Mouse (Mus musculus): ENCODE results near the gene Tmem240. TPM values are rescaled to one million over a fixed set of nuclear protein-coding genes. Genes with fewer than 3 reads are reported as not detected.
A peak's percentile ranks its signal among the peaks of the same experiment; 100 is the strongest.
"Not testable (repeated sequence)": the region's sequence is repeated elsewhere in the genome, so short reads cannot be mapped to it uniquely, and the experiment has no call there.

Tmem240 gene
- 0.80 and 0.85 TPM in 2 replicates for polyA plus RNA-seq (2015; fragmentation: Nextera tagmentation; extraction: Ambion mirVana)

GRCm38 (mm10) chr4:155734350-155734941, at the start of gene Tmem240:
Gene Tmem240 (plus strand): TSS chr4:155734800.
- Histone ChIP-seq H3K9ac (peak within 1 kb of the TSS; percentile 75), H3K4me3 (replicated peaks) (peak within 1 kb of the TSS; percentile 86), H3K9me3 (no peaks in the 10 kb centered on the region), H3K4me1 (peaks cover 14% of the 10 kb centered on the region), H3K27ac (peak within 1 kb of the TSS; percentile 92), H3K4me2 (peak within 1 kb of the TSS; percentile 67), H3K36me3 (peaks cover 4% of the 10 kb centered on the region; the same call in 1 of the 2 replicates), H3K27me3 (replicated peaks) (no peaks in the 10 kb centered on the region)
- peak; percentile 87 for ATAC-seq (ENCODE audit: insufficient read depth, low FRiP score, low read depth)
- WGBS, result 1% methylated on average over 33 of the region's 35 CpGs

GRCm38 (mm10) chr4:155687764-155688163, 46.8 kb upstream of the Tmem240 start:
- ATAC-seq (ENCODE audit: insufficient read depth, low FRiP score, low read depth); H3K4me3 ChIP-seq (replicated peaks); H3K36me3 ChIP-seq; H3K9me3 ChIP-seq; H3K27me3 ChIP-seq (replicated peaks); H3K9ac ChIP-seq; H3K4me2 ChIP-seq; H3K4me1 ChIP-seq: not testable (repeated sequence)
- WGBS, result 68% methylated on average over 4 of the region's 4 CpGs
- H3K27ac ChIP-seq, result peak overlapping the region; percentile 33; the same call in 1 of the 2 replicates

- H3K27me3 ChIP-seq (replicated peaks), result 0 out of 2 replicates have a peak, but pooled peaks cover 8% of the 10 kb centered on the region
- ATAC-seq (ENCODE audit: insufficient read depth, low FRiP score, low read depth), result no peak
- H3K4me1 ChIP-seq, result peaks cover 12% of the 10 kb centered on the region
- H3K36me3 ChIP-seq, result no peaks in the 10 kb centered on the region
- no peaks in the 10 kb centered on the region for H3K9me3 ChIP-seq
- H3K9ac ChIP-seq, result no peak overlapping the region
- 80% methylated on average over 12 of the region's 12 CpGs for WGBS
- no peak overlapping the region for H3K27ac ChIP-seq
- H3K4me2 ChIP-seq, result no peak overlapping the region
- H3K4me3 ChIP-seq (replicated peaks), result no peak overlapping the region
These were observed 43.8 kb upstream of the Tmem240 start for GRCm38 (mm10) chr4:155690571-155691375.

GRCm38 (mm10) chr4:155692421-155692820, 42.2 kb upstream of the Tmem240 start:
- WGBS, result 94% methylated on average over 3 of the region's 3 CpGs

GRCm38 (mm10) chr4:155694111-155694481, 40.5 kb upstream of the Tmem240 start, which contains the start of gene Fndc10:
Gene Fndc10 (plus strand): TSS chr4:155694342.
- Histone ChIP-seq H3K9ac (peak within 1 kb of the TSS; percentile 71), H3K9me3 (no peaks in the 10 kb centered on the region), H3K27ac (peak within 1 kb of the TSS; percentile 51; the same call in 1 of the 2 replicates), H3K36me3 (no peaks in the 10 kb centered on the region), H3K4me2 (peak within 1 kb of the TSS; percentile 97), H3K4me3 (replicated peaks) (peak within 1 kb of the TSS; percentile 69), H3K4me1 (peaks cover 16% of the 10 kb centered on the region), H3K27me3 (replicated peaks) (0 out of 2 replicates have a peak, but pooled peaks cover 8% of the 10 kb centered on the region)
- WGBS, result 1% methylated on average over 21 of the region's 47 CpGs
- ATAC-seq (ENCODE audit: insufficient read depth, low FRiP score, low read depth), result peak; percentile 67; the same call in 1 of the 2 replicates

More at GRCm38 (mm10) chr4:155692421-155692820, 42.2 kb upstream of the Tmem240 start:
- Histone ChIP-seq H3K27ac (no peak overlapping the region), H3K4me2 (no peak overlapping the region), H3K4me3 (replicated peaks) (no peak overlapping the region), H3K27me3 (replicated peaks) (0 out of 2 replicates have a peak, but pooled peaks cover 8% of the 10 kb centered on the region), H3K4me1 (peaks cover 16% of the 10 kb centered on the region), H3K9me3 (no peaks in the 10 kb centered on the region), H3K9ac (no peak overlapping the region), H3K36me3 (no peaks in the 10 kb centered on the region)
- no peak for ATAC-seq (ENCODE audit: insufficient read depth, low FRiP score, low read depth)

GRCm38 (mm10) chr4:155694482-155695401, 39.9 kb upstream of the Tmem240 start:
- Histone ChIP-seq H3K9ac (peak overlapping the region; percentile 71), H3K4me1 (peaks cover 16% of the 10 kb centered on the region), H3K36me3 (no peaks in the 10 kb centered on the region), H3K4me3 (replicated peaks) (peak overlapping the region; percentile 69), H3K9me3 (no peaks in the 10 kb centered on the region), H3K27ac (peak overlapping the region; percentile 51; the same call in 1 of the 2 replicates), H3K4me2 (peak overlapping the region; percentile 97), H3K27me3 (replicated peaks) (0 out of 2 replicates have a peak, but pooled peaks cover 8% of the 10 kb centered on the region)
- 1% methylated on average over 77 of the region's 92 CpGs for WGBS
- peak; percentile 51; the same call in 1 of the 2 replicates for ATAC-seq (ENCODE audit: insufficient read depth, low FRiP score, low read depth)

GRCm38 (mm10) chr4:155695531-155696062, 39.0 kb upstream of the Tmem240 start:
- Histone ChIP-seq H3K4me3 (replicated peaks) (peak overlapping the region; percentile 69), H3K4me1 (peaks cover 16% of the 10 kb centered on the region), H3K36me3 (no peaks in the 10 kb centered on the region), H3K9ac (peak overlapping the region; percentile 71; the same call in 1 of the 2 replicates), H3K27ac (no peak overlapping the region), H3K27me3 (replicated peaks) (0 out of 2 replicates have a peak, but pooled peaks cover 8% of the 10 kb centered on the region), H3K4me2 (peak overlapping the region; percentile 97), H3K9me3 (no peaks in the 10 kb centered on the region)
- no peak for ATAC-seq (ENCODE audit: insufficient read depth, low FRiP score, low read depth)
- 73% methylated on average over 4 of the region's 4 CpGs for WGBS

GRCm38 (mm10) chr4:155696261-155697255, 38.0 kb upstream of the Tmem240 start:
- Histone ChIP-seq H3K4me2 (no peak overlapping the region; the same call in 1 of the 2 replicates), H3K4me3 (replicated peaks) (no peak overlapping the region), H3K27me3 (replicated peaks) (0 out of 2 replicates have a peak, but pooled peaks cover 8% of the 10 kb centered on the region), H3K9me3 (no peaks in the 10 kb centered on the region), H3K9ac (no peak overlapping the region), H3K36me3 (no peaks in the 10 kb centered on the region), H3K4me1 (peaks cover 16% of the 10 kb centered on the region), H3K27ac (no peak overlapping the region)
- 67% methylated on average over 16 of the region's 16 CpGs for WGBS
- no peak for ATAC-seq (ENCODE audit: insufficient read depth, low FRiP score, low read depth)

- H3K9ac ChIP-seq, result no peak overlapping the region
- H3K9me3 ChIP-seq, result no peaks in the 10 kb centered on the region
- no peak overlapping the region for H3K4me2 ChIP-seq
- H3K27me3 ChIP-seq (replicated peaks), result 0 out of 2 replicates have a peak, but pooled peaks cover 2% of the 10 kb centered on the region
- peaks cover 7% of the 10 kb centered on the region for H3K4me1 ChIP-seq
- no peaks in the 10 kb centered on the region for H3K36me3 ChIP-seq
- H3K27ac ChIP-seq, result no peak overlapping the region
- ATAC-seq (ENCODE audit: insufficient read depth, low FRiP score, low read depth), result no peak
- no peak overlapping the region for H3K4me3 ChIP-seq (replicated peaks)
These were observed 34.2 kb upstream of the Tmem240 start for GRCm38 (mm10) chr4:155700425-155700824.

- H3K36me3 ChIP-seq, result no peaks in the 10 kb centered on the region
- WGBS, result 93% methylated on average over 4 of the region's 4 CpGs
- no peak overlapping the region for H3K27ac ChIP-seq
- H3K27me3 ChIP-seq (replicated peaks), result no peaks in the 10 kb centered on the region
- H3K4me1 ChIP-seq, result no peaks in the 10 kb centered on the region
- no peak for ATAC-seq (ENCODE audit: insufficient read depth, low FRiP score, low read depth)
- H3K9ac ChIP-seq, result no peak overlapping the region
- H3K9me3 ChIP-seq, result no peaks in the 10 kb centered on the region
- no peak overlapping the region for H3K4me2 ChIP-seq
- no peak overlapping the region for H3K4me3 ChIP-seq (replicated peaks)
These were observed 31.1 kb upstream of the Tmem240 start for GRCm38 (mm10) chr4:155703425-155703929.

Measured in stomach, embryonic 15.5 days (tissue).